Mouse (Mus musculus) forebrain, embryonic 13.5 days (tissue): Measurements from ENCODE around the gene Map2k1. TPM values are rescaled to one million over a fixed set of nuclear protein-coding genes. Genes with fewer than 3 reads are reported as not detected.
A peak's percentile ranks its signal among the peaks of the same experiment; 100 is the strongest.
"Not testable (repeated sequence)": the region's sequence is repeated elsewhere in the genome, so short reads cannot be mapped to it uniquely, and the experiment has no call there.

Experiments
- ATAC-seq: fragments of 200-750 bp; cut with Nextera tagmentation; 2 replicates; pipeline ENCODE4 v1.8.0; 2017
- H3K27ac ChIP-seq: fragments of 300-500 bp; sonication (generic); 2 replicates; pipeline ENCODE4 v1.5.1; 2015; ENCODE audit warnings: inconsistent platforms, mild to moderate bottlenecking, moderate library complexity
- H3K27me3 ChIP-seq: fragments of 300-500 bp; sonication (generic); 2 replicates; pipeline ENCODE4 v1.6.1; 2015; ENCODE audit warnings: mild to moderate bottlenecking, inconsistent platforms
- H3K36me3 ChIP-seq: fragments of 300-500 bp; sonication (generic); 2 replicates; pipeline ENCODE4 v1.6.1; 2015; ENCODE audit warnings: mild to moderate bottlenecking, inconsistent platforms; ENCODE audit not compliant: poor library complexity, severe bottlenecking
- H3K4me1 ChIP-seq: fragments of 300-500 bp; sonication (generic); 2 replicates; pipeline ENCODE4 v1.6.1; 2015; ENCODE audit warnings: inconsistent platforms
- H3K4me2 ChIP-seq: fragments of 300-500 bp; sonication (generic); 2 replicates; pipeline ENCODE4 v1.6.1; 2015; ENCODE audit warnings: inconsistent platforms, mild to moderate bottlenecking, moderate library complexity
- H3K4me3 ChIP-seq: fragments of 300-500 bp; sonication (generic); 2 replicates; pipeline ENCODE4 v1.5.1; 2015; ENCODE audit warnings: mild to moderate bottlenecking, inconsistent platforms
- H3K9ac ChIP-seq: fragments of 300-500 bp; sonication (generic); 2 replicates; pipeline ENCODE4 v1.6.1; 2015; ENCODE audit warnings: mild to moderate bottlenecking, inconsistent platforms
- H3K9me3 ChIP-seq: fragments of 300-500 bp; sonication (generic); replicated peaks from 2 replicates; pipeline ENCODE4 v1.6.1; 2016; ENCODE audit warnings: inconsistent platforms
- WGBS: fragments of 180-500 bp; shearing (Covaris S2); methylation state at CpG from one replicate; pipeline ENCODE4 v1.1.7; 2015; 5-methylcytosine and 5-hydroxymethylcytosine counted together
- microRNA-seq: library from miRNA; unstranded; fragments of <30 nt; microRNA quantifications from one replicate; pipeline ENCODE4, GENCODE M21; 2016
- polyA plus RNA-seq: library from polyadenylated mRNA; unstranded; fragments of >200 nt; fragmentation: Nextera tagmentation; extraction: Ambion mirVana; gene quantifications from 2 replicates; pipeline ENCODE4 v1.2.1, GENCODE M21; 2015

Gene Map2k1
- polyA plus RNA-seq, 1 experiment from 2014 or later, result 40.3 TPM

DNA sequence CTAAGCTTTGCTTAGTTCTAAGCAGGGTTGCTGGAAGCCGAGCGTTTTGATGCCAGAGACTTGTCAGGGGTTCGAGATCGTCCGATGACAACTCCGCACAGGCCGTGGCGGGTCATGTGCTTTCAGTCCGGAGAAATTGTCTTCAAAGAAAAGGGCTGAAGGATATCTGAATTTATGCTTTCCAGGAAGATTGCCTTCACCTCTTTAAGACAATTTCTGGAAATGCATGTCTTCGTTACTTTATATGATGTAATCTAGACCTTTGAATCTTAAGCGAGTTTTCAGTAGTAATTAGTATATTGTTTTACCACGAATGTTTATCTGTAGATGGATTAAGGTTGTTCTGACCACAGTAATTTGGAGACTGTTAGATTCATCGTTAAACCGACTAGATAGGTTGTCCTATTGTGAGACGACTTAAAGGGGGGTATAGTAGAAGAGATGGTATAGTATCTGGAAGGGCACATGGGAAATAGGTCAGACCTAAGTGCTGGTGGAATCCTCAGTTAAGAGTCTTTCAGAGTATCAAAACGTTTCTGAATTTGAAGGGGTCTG lies 79.7 kb downstream of the Map2k1 start:
- H3K27me3 ChIP-seq, result no peaks in the 10 kb centered on the region
- WGBS, result under 1% methylated on average over 16 of the region's 16 CpGs
- peak overlapping the region; percentile 90 for H3K9ac ChIP-seq
- H3K4me2 ChIP-seq, result peak overlapping the region; percentile 93
- peak overlapping the region; percentile 75 for H3K4me3 ChIP-seq
- H3K4me1 ChIP-seq, result peaks cover 32% of the 10 kb centered on the region
- peak overlapping the region; percentile 60; the same call in 1 of the 2 replicates for H3K27ac ChIP-seq
- no peak for ATAC-seq
- H3K36me3 ChIP-seq, result peaks cover 41% of the 10 kb centered on the region
- H3K9me3 ChIP-seq, result no peaks in the 10 kb centered on the region

DNA sequence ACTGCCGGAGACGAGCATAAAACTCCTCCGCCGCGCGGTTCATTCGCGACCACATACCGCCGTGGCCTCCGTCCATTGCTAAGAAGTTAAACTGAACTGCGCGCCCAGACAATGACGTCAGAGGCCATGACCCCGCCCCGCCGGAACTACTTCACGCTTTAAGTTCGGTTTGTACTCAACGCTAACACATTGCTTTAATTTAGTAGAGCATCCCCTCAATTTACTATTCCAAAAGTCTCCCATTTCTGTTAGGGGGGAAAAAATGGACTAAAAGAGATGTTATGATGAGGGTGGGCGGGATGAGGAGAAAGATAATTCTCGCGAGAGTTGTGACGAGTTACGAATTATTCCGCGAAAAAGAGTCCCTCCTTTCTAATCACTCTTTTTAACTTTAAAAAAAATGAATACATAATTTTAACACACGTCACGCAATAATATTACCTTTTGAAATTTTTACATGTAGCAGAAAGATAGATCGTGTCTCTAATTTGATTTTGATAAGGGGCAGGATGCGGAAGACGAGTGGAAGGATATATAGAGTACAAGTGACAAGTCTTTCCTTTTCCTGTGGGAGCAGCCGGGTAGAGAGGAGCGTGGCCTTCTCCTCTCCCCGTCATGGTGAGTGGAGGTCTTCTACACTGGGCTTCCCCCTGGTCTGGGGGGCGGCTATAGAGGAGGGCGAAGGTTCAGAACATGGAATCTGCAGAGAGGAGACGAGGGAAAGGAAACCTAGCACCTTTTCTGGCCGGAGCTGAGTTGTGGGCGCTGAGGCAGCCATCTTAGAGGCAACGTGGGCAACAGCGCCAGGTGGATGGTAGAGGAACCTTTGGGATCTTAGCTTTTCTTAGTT lies 80.4 kb downstream of the Map2k1 start, which contains the start of the genes Zwilch and Rpl4:
TSS of gene Zwilch (minus strand) at position 289 of the 850 bp plus-strand sequence.
TSS of gene Rpl4 (plus strand) at position 560 of the 850 bp plus-strand sequence.
- peak within 1 kb of the TSS; percentile 93 for H3K4me2 ChIP-seq
- H3K4me1 ChIP-seq, result peaks cover 30% of the 10 kb centered on the region
- H3K9me3 ChIP-seq, result no peaks in the 10 kb centered on the region
- peaks cover 34% of the 10 kb centered on the region for H3K36me3 ChIP-seq
- peak within 1 kb of the TSS; percentile 75 for H3K4me3 ChIP-seq
- peak within 1 kb of the TSS; percentile 74 for H3K27ac ChIP-seq
- under 1% methylated on average over 42 of the region's 42 CpGs for WGBS
- H3K9ac ChIP-seq, result peak within 1 kb of the TSS; percentile 90
- H3K27me3 ChIP-seq, result no peaks in the 10 kb centered on the region
- ATAC-seq, result peak; percentile 85

DNA sequence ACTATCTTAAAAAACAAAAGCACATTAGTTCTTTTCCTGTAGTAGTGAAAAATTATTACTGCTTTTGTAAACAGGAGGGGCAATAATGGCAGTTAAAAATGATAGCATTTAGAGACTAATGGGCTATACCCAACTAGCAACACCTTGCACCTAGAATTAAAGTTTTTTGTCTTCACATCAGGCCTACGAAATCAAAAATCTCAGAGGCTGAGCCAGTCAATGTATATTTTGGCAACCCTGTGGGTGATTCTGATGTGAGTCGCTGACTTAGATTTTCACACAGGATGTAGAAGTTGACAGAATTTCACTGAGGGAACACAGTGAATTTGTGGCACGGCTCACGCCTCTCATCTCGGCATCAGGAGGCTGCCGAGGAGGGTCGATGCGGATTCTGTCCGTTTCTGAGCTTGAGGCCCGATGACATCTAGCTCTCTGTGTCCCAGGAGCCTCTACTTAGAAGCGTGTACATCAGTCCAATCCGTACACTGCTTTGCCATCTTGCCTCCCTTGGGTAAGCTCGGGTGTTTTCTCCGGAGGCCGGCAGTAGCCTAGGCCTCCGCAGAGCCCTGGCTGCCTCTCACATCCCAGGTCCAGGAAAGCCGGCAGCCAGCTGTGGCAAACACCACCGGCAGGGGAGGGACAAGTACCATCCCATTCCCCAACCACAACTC lies 81.2 kb downstream of the Map2k1 start:
- peak; percentile 74 for ATAC-seq
- H3K4me2 ChIP-seq, result peak overlapping the region; percentile 93
- H3K27me3 ChIP-seq, result no peaks in the 10 kb centered on the region
- no peaks in the 10 kb centered on the region for H3K9me3 ChIP-seq
- peak overlapping the region; percentile 75 for H3K4me3 ChIP-seq
- peak overlapping the region; percentile 82 for H3K9ac ChIP-seq
- WGBS, result 2% methylated on average over 18 of the region's 18 CpGs
- peak overlapping the region; percentile 74; the same call in 1 of the 2 replicates for H3K27ac ChIP-seq
- peaks cover 30% of the 10 kb centered on the region for H3K4me1 ChIP-seq
- peaks cover 27% of the 10 kb centered on the region for H3K36me3 ChIP-seq

DNA sequence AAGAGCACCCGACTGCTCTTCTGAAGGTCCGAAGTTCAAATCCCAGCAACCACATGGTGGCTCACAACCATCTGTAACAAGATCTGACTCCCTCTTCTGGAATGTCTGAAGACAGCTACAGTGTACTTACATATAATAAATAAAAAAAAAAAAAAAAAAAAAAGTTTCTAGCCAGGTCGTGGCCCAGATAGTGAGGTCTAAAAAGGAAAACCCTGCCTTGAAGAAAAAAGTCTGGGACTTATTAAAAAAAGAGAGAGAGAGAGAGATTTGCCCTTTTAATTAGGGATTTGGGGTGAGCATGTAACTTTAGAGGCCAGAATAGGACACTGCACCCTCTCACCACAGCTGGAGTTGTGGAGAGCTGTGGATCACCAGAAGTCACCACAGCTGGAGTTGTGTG lies 83.5 kb downstream of the Map2k1 start:
- not testable (repeated sequence) for H3K9me3 ChIP-seq, H3K27me3 ChIP-seq, H3K4me2 ChIP-seq, ATAC-seq, H3K9ac ChIP-seq, H3K27ac ChIP-seq, H3K4me3 ChIP-seq
- 98% methylated on average over 3 of the region's 3 CpGs for WGBS
- Histone ChIP-seq H3K36me3 (peaks cover 15% of the 10 kb centered on the region), H3K4me1 (peaks cover 27% of the 10 kb centered on the region)

DNA sequence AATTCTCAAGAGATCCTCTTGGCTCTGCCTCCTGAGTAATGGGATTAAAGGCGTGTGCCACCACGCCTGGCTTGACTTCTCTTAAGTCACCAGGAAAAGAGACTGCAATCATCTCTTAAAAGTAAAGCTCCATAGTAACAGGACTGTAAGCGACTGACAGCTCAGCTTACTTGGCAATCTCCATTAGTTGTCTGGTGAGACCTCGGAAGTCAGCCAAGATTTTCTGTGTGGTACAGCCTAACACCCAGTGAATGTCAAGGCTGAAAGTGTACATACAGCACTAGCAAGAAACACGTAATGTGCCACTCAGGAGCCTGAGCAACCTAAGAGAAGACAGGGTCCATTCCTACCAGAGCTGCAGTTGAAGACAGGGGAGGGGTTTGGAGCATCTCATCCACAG lies 93.0 kb downstream of the Map2k1 start:
- Histone ChIP-seq H3K4me1 (no peaks in the 10 kb centered on the region), H3K36me3 (peaks cover 36% of the 10 kb centered on the region), H3K4me3 (no peak overlapping the region), H3K9ac (no peak overlapping the region), H3K4me2 (no peak overlapping the region), H3K9me3 (no peaks in the 10 kb centered on the region), H3K27ac (no peak overlapping the region), H3K27me3 (no peaks in the 10 kb centered on the region)
- 95% methylated on average over 5 of the region's 5 CpGs for WGBS
- ATAC-seq, result no peak

DNA sequence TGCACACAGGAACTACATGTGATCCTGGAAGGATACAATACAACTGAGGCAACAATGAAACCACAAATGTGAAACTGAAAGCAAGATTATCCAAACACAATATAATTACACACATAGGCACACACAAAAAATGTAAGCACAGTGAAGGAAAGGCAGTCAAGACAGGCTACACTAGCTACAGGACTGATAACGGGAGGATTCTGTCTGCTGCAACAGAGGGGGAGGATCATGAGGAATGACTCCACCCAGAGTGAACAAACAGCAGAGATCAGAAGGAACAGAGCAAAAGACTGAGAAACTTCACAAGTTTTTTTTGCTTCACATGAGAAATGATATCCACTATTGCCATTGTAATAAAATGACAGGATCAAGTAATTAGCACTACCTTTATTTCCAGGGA lies 96.8 kb downstream of the Map2k1 start:
- no peak overlapping the region for H3K27ac ChIP-seq
- H3K4me3 ChIP-seq, result no peak overlapping the region
- H3K4me1 ChIP-seq, result no peaks in the 10 kb centered on the region
- H3K4me2 ChIP-seq, result no peak overlapping the region
- peaks cover 55% of the 10 kb centered on the region for H3K36me3 ChIP-seq
- H3K27me3 ChIP-seq, result no peaks in the 10 kb centered on the region
- ATAC-seq, result no peak
- WGBS, result 84% methylated on average over 1 of the region's 1 CpGs
- H3K9ac ChIP-seq, result no peak overlapping the region
- no peaks in the 10 kb centered on the region for H3K9me3 ChIP-seq

DNA sequence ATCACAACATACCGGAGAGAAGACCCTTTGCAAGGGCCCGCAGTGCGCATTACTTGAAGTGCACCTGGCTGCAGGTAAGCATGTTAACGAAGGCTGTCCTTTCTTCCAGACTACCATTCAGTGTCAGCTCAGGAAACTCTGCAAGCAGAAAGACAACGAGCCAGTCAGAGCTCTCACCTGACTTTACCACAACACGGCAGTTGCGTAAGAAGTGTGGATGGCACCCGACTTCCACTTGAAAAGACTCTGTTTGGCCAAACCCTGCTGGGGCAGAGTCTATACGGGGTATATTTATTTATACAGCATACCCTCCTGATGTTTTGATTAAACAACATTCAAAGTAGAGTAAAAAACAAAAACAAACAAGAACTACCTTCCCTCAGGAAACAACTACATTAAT lies 113.6 kb downstream of the Map2k1 start:
- Histone ChIP-seq H3K4me1 (no peaks in the 10 kb centered on the region), H3K36me3 (peaks cover 31% of the 10 kb centered on the region), H3K27ac (no peak overlapping the region), H3K4me2 (no peak overlapping the region), H3K4me3 (no peak overlapping the region), H3K27me3 (no peaks in the 10 kb centered on the region), H3K9me3 (no peaks in the 10 kb centered on the region), H3K9ac (no peak overlapping the region)
- no peak for ATAC-seq
- WGBS, result 91% methylated on average over 9 of the region's 9 CpGs

DNA sequence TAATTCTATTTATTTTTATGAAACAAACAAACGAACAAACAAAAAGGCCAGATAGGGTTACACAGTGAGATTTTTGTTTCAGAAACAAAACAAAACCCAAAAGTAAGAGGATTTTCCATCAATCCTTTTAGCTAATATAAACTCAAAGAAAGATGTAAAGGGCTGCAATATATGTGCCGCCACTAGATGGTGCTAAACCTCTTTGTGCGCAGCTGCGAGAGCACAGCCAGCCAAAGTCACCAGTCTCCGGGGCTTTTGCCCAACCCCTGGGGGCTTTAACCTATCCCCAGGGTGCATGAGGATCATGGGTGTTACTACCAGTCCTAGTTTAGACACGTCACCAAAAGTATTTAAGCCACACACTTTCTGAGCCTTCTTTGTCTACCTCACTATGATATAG lies 114.5 kb downstream of the Map2k1 start:
- H3K4me3 ChIP-seq, ATAC-seq, H3K9me3 ChIP-seq, H3K4me2 ChIP-seq, H3K27me3 ChIP-seq, H3K27ac ChIP-seq, H3K9ac ChIP-seq, H3K4me1 ChIP-seq: not testable (repeated sequence)
- peaks cover 28% of the 10 kb centered on the region for H3K36me3 ChIP-seq
- WGBS, result 10% methylated on average over 6 of the region's 6 CpGs

Small RNA genes within 50 kb of the gene (microRNA-seq; reads per million reads assigned to microRNA genes)
- not detected for gene Gm24106

Other genes with a start within 250 kb of the Map2k1 start
- 1.6 and 1.7 TPM in 2 replicates for gene Smad6, start 231.6 kb downstream of the Map2k1 start, polyA plus RNA-seq
- not detected in 2 replicates for gene Lctl, start 136.5 kb downstream of the Map2k1 start, polyA plus RNA-seq
- gene Zwilch, start 80.5 kb downstream of the Map2k1 start, polyA plus RNA-seq, result 16.7 and 20.6 TPM in 2 replicates
- 801 and 817 TPM in 2 replicates for gene Rpl4, start 80.3 kb downstream of the Map2k1 start, polyA plus RNA-seq
- 42.2 and 45.9 TPM in 2 replicates for gene Snapc5, start 74.4 kb downstream of the Map2k1 start, polyA plus RNA-seq
- 2.4 and 2.8 TPM in 2 replicates for gene Uchl4, start 18.4 kb downstream of the Map2k1 start, polyA plus RNA-seq
- gene Tipin, start 27.9 kb upstream of the Map2k1 start, polyA plus RNA-seq, result 243 and 245 TPM in 2 replicates
- gene Dis3l, start 87.7 kb upstream of the Map2k1 start, polyA plus RNA-seq, result 19.4 and 21.7 TPM in 2 replicates
- gene Megf11, start 132.0 kb upstream of the Map2k1 start, polyA plus RNA-seq, result 5.2 and 6.4 TPM in 2 replicates